Mouse (Mus musculus) lung, postnatal 0 days (tissue): Measurements from ENCODE around the gene Vps37b. TPM values are rescaled to one million over a fixed set of nuclear protein-coding genes. Genes with fewer than 3 reads are reported as not detected.
A peak's percentile ranks its signal among the peaks of the same experiment; 100 is the strongest.

Experiments used
- ATAC-seq: fragments of 200-750 bp; cut with Nextera tagmentation; 2 replicates; pipeline ENCODE4 v1.8.0; 2017; ENCODE audit warnings: moderate library complexity
- DNase-seq: peaks from one replicate; pipeline ENCODE4 v3.0.0-alpha.2; 2016; ENCODE audit warnings: low spot score
- H3K27ac ChIP-seq: fragments of 300-500 bp; sonication (generic); 2 replicates; pipeline ENCODE4 v1.5.1; 2014; ENCODE audit warnings: antibody characterized with exemption, mild to moderate bottlenecking, low read length, mixed read lengths
- H3K27me3 ChIP-seq: fragments of 300-500 bp; sonication (generic); replicated peaks from 2 replicates; pipeline ENCODE4 v1.6.1; 2014; ENCODE audit warnings: low read length, mixed read lengths; ENCODE audit not compliant: insufficient read depth
- H3K36me3 ChIP-seq: fragments of 300-500 bp; sonication (generic); 2 replicates; pipeline ENCODE4 v1.6.1; 2014; ENCODE audit warnings: low read length, mixed read lengths; ENCODE audit not compliant: insufficient read depth
- H3K4me1 ChIP-seq: fragments of 300-500 bp; sonication (generic); 2 replicates; pipeline ENCODE4 v1.6.1; 2014; ENCODE audit warnings: antibody characterized with exemption, low read depth, low read length, mixed read lengths; ENCODE audit not compliant: insufficient read depth
- H3K4me2 ChIP-seq: fragments of 300-500 bp; sonication (generic); replicated peaks from 2 replicates; pipeline ENCODE4 v1.6.1; 2014; ENCODE audit warnings: low read depth, mild to moderate bottlenecking, low read length, moderate library complexity, mixed read lengths
- H3K4me3 ChIP-seq: fragments of 300-500 bp; sonication (generic); 2 replicates; pipeline ENCODE4 v1.5.1; 2014; ENCODE audit warnings: low read depth, low read length
- H3K9ac ChIP-seq: fragments of 300-500 bp; sonication (generic); replicated peaks from 2 replicates; pipeline ENCODE4 v1.6.1; 2014; ENCODE audit warnings: low read depth, mild to moderate bottlenecking
- H3K9me3 ChIP-seq: fragments of 300-500 bp; sonication (generic); 2 replicates; pipeline ENCODE4 v1.6.1; 2016; ENCODE audit warnings: low read length, mixed read lengths
- CTCF ChIP-seq: IDR thresholded peaks from 2 replicates; pipeline ENCODE4 v1.5.1; 2016; ENCODE audit warnings: antibody characterized with exemption, mild to moderate bottlenecking
- EP300 ChIP-seq: IDR thresholded peaks from 2 replicates; pipeline ENCODE4 v1.6.1; 2016; ENCODE audit warnings: antibody characterized with exemption, mild to moderate bottlenecking, control low read depth
- WGBS: fragments of 180-500 bp; shearing (Covaris S2); extraction: QIAGEN DNeasy Blood & Tissue Kit; methylation state at CpG from one replicate; pipeline ENCODE4 v1.1.7; 2014; 5-methylcytosine and 5-hydroxymethylcytosine counted together
- polyA plus RNA-seq: library from polyadenylated mRNA; unstranded; fragments of >200 nt; fragmentation: Nextera tagmentation; extraction: Ambion mirVana; gene quantifications from 2 replicates; pipeline ENCODE4 v1.2.1, GENCODE M21; 2015

The Vps37b gene
- polyA plus RNA-seq, 1 experiment from 2014 or later, result 28.5 TPM

GRCm38 (mm10) chr5:123996695-123997094 is 35.4 kb downstream of the Vps37b start:
- Histone ChIP-seq H3K27me3 (no peaks in the 10 kb centered on the region), H3K27ac (no peak overlapping the region), H3K4me3 (no peak overlapping the region), H3K4me1 (peaks cover 10% of the 10 kb centered on the region; the same call in 1 of the 2 replicates), H3K36me3 (no peaks in the 10 kb centered on the region), H3K9ac (no peak overlapping the region), H3K9me3 (no peaks in the 10 kb centered on the region), H3K4me2 (no peak overlapping the region)
- no peak for ATAC-seq
- DNase-seq, result no peak
- TF ChIP-seq EP300, result no peak
- TF ChIP-seq CTCF, result no peak
- 92% methylated on average over 14 of the region's 14 CpGs for WGBS

GRCm38 (mm10) chr5:123996194-123996593 is 35.9 kb downstream of the Vps37b start:
- no peaks in the 10 kb centered on the region for H3K36me3 ChIP-seq
- H3K4me1 ChIP-seq, result peaks cover 11% of the 10 kb centered on the region; the same call in 1 of the 2 replicates
- 68% methylated on average over 10 of the region's 10 CpGs for WGBS
- H3K4me2 ChIP-seq, result no peak overlapping the region
- no peak for DNase-seq
- TF ChIP-seq EP300, result no peak
- peak; percentile 23; the same call in 1 of the 2 replicates for TF ChIP-seq CTCF
- no peak overlapping the region for H3K27ac ChIP-seq
- H3K9ac ChIP-seq, result no peak overlapping the region
- no peak overlapping the region for H3K4me3 ChIP-seq
- no peak for ATAC-seq
- no peaks in the 10 kb centered on the region for H3K9me3 ChIP-seq
- no peaks in the 10 kb centered on the region for H3K27me3 ChIP-seq

GRCm38 (mm10) chr5:123995388-123995787 is 36.7 kb downstream of the Vps37b start:
- DNase-seq, result no peak
- Histone ChIP-seq H3K27ac (no peak overlapping the region), H3K4me1 (peaks cover 11% of the 10 kb centered on the region; the same call in 1 of the 2 replicates), H3K27me3 (no peaks in the 10 kb centered on the region), H3K9ac (no peak overlapping the region), H3K4me3 (no peak overlapping the region), H3K36me3 (no peaks in the 10 kb centered on the region), H3K9me3 (no peaks in the 10 kb centered on the region), H3K4me2 (no peak overlapping the region)
- no peak for ATAC-seq
- 51% methylated on average over 6 of the region's 6 CpGs for WGBS
- TF ChIP-seq CTCF (no peak), EP300 (no peak)

GRCm38 (mm10) chr5:123994468-123994867 is 37.6 kb downstream of the Vps37b start:
- no peak for ATAC-seq
- no peaks in the 10 kb centered on the region for H3K36me3 ChIP-seq
- no peak for DNase-seq
- no peak overlapping the region for H3K4me3 ChIP-seq
- no peak overlapping the region for H3K27ac ChIP-seq
- H3K9ac ChIP-seq, result no peak overlapping the region
- WGBS, result 82% methylated on average over 7 of the region's 7 CpGs
- H3K9me3 ChIP-seq, result no peaks in the 10 kb centered on the region
- TF ChIP-seq CTCF (no peak), EP300 (no peak)
- peaks cover 17% of the 10 kb centered on the region; the same call in 1 of the 2 replicates for H3K4me1 ChIP-seq
- no peak overlapping the region for H3K4me2 ChIP-seq
- no peaks in the 10 kb centered on the region for H3K27me3 ChIP-seq

GRCm38 (mm10) chr5:123993263-123994036 is 38.6 kb downstream of the Vps37b start:
- Histone ChIP-seq H3K4me3 (no peak overlapping the region), H3K27ac (no peak overlapping the region), H3K4me2 (no peak overlapping the region), H3K36me3 (no peaks in the 10 kb centered on the region), H3K27me3 (no peaks in the 10 kb centered on the region), H3K9me3 (no peaks in the 10 kb centered on the region), H3K9ac (no peak overlapping the region), H3K4me1 (peaks cover 17% of the 10 kb centered on the region; the same call in 1 of the 2 replicates)
- ATAC-seq, result 0 out of 2 replicates have a peak, but pooled peaks have one; percentile 8
- WGBS, result 55% methylated on average over 7 of the region's 7 CpGs
- TF ChIP-seq CTCF (no peak), EP300 (no peak)
- DNase-seq, result no peak

GRCm38 (mm10) chr5:123992794-123993193 is 39.3 kb downstream of the Vps37b start:
- DNase-seq (peak; percentile 75), ATAC-seq (peak; percentile 61)
- Histone ChIP-seq H3K4me2 (no peak overlapping the region), H3K9ac (no peak overlapping the region), H3K4me3 (no peak overlapping the region), H3K27ac (peak overlapping the region; percentile 60), H3K9me3 (no peaks in the 10 kb centered on the region), H3K36me3 (no peaks in the 10 kb centered on the region), H3K27me3 (no peaks in the 10 kb centered on the region), H3K4me1 (peaks cover 17% of the 10 kb centered on the region; the same call in 1 of the 2 replicates)
- 33% methylated on average over 5 of the region's 5 CpGs for WGBS
- TF ChIP-seq CTCF (peak; percentile 96), EP300 (no peak)
